Mouse (Mus musculus) forebrain, embryonic 16.5 days (tissue): ENCODE results near the gene Ifna7. TPM values are rescaled to one million over a fixed set of nuclear protein-coding genes. Genes with fewer than 3 reads are reported as not detected.
"Not testable (repeated sequence)": the region's sequence is repeated elsewhere in the genome, so short reads cannot be mapped to it uniquely, and the experiment has no call there.

ENCODE experiments used
- ATAC-seq: fragments of 200-750 bp; cut with Nextera tagmentation; 2 replicates; pipeline ENCODE4 v1.8.0; 2017; ENCODE audit warnings: mild to moderate bottlenecking, moderate library complexity
- H3K27ac ChIP-seq: fragments of 300-500 bp; sonication (generic); 2 replicates; pipeline ENCODE4 v1.5.1; 2014; ENCODE audit warnings: low read length, control low read depth
- H3K27me3 ChIP-seq: fragments of 300-500 bp; sonication (generic); replicated peaks from 2 replicates; pipeline ENCODE4 v1.6.1; 2014; ENCODE audit warnings: low read length; ENCODE audit not compliant: control insufficient read depth, insufficient read depth
- H3K36me3 ChIP-seq: fragments of 300-500 bp; sonication (generic); 2 replicates; pipeline ENCODE4 v1.6.1; 2014; ENCODE audit not compliant: control insufficient read depth, insufficient read depth
- H3K4me1 ChIP-seq: fragments of 300-500 bp; sonication (generic); replicated peaks from 2 replicates; pipeline ENCODE4 v1.6.1; 2014; ENCODE audit warnings: low read length; ENCODE audit not compliant: control insufficient read depth, insufficient read depth
- H3K4me2 ChIP-seq: fragments of 300-500 bp; sonication (generic); 2 replicates; pipeline ENCODE4 v1.6.1; 2014; ENCODE audit warnings: mild to moderate bottlenecking, low read length, control low read depth
- H3K4me3 ChIP-seq: fragments of 300-500 bp; sonication (generic); replicated peaks from 2 replicates; pipeline ENCODE4 v1.5.1; 2014; ENCODE audit warnings: mild to moderate bottlenecking, low read length, control low read depth
- H3K9ac ChIP-seq: fragments of 300-500 bp; sonication (generic); replicated peaks from 2 replicates; pipeline ENCODE4 v1.6.1; 2014; ENCODE audit warnings: low read depth, low read length, control low read depth
- H3K9me3 ChIP-seq: fragments of 300-500 bp; sonication (generic); 2 replicates; pipeline ENCODE4 v1.6.1; 2016; ENCODE audit warnings: low read length; ENCODE audit not compliant: control insufficient read depth
- WGBS: fragments of 180-500 bp; shearing (Covaris S2); extraction: QIAGEN DNeasy Blood & Tissue Kit; methylation state at CpG from one replicate; pipeline ENCODE4 v1.1.7; 2014; 5-methylcytosine and 5-hydroxymethylcytosine counted together
- polyA plus RNA-seq: library from polyadenylated mRNA; unstranded; fragments of >200 nt; fragmentation: Nextera tagmentation; extraction: Ambion mirVana; gene quantifications from 2 replicates; pipeline ENCODE4 v1.2.1, GENCODE M21; 2015

The Ifna7 gene
- polyA plus RNA-seq: not detected in 2 replicates

- Histone ChIP-seq H3K27ac (no peak within 1 kb of the TSS), H3K4me2 (no peak within 1 kb of the TSS), H3K9ac (no peak within 1 kb of the TSS), H3K4me3 (no peak within 1 kb of the TSS), H3K27me3 (no peaks in the 10 kb centered on the region), H3K4me1 (no peaks in the 10 kb centered on the region), H3K36me3 (no peaks in the 10 kb centered on the region), H3K9me3 (no peaks in the 10 kb centered on the region)
- no peak for ATAC-seq
- 73% methylated on average over 3 of the region's 3 CpGs for WGBS
These were observed at the start of gene Ifna7 for GRCm38 (mm10) chr4:88815928-88816327. Gene Ifna7 (plus strand): TSS chr4:88816228.

- H3K27ac ChIP-seq, ATAC-seq, H3K4me1 ChIP-seq, H3K9ac ChIP-seq, H3K9me3 ChIP-seq, H3K27me3 ChIP-seq, H3K4me3 ChIP-seq, H3K36me3 ChIP-seq, H3K4me2 ChIP-seq: not testable (repeated sequence)
- WGBS: no CpG with 5 or more reads among the region's 32 CpGs
These were observed 42.5 kb upstream of the Ifna7 start, which contains the start of gene Gm13290 for GRCm38 (mm10) chr4:88773534-88773933. Gene Gm13290 (plus strand): TSS chr4:88773834.

- ATAC-seq, H3K4me2 ChIP-seq: not testable (repeated sequence)
- no CpG with 5 or more reads among the region's 29 CpGs for WGBS
These were observed 39.4 kb upstream of the Ifna7 start, which contains the start of gene Gm13289 for GRCm38 (mm10) chr4:88776622-88777021. Gene Gm13289 (plus strand): TSS chr4:88776922.

GRCm38 (mm10) chr4:88779550-88779949 lies 36.5 kb upstream of the Ifna7 start, which contains the start of gene Gm13272:
Gene Gm13272 (plus strand): TSS chr4:88779850.
- not testable (repeated sequence) for H3K36me3 ChIP-seq, H3K27me3 ChIP-seq, ATAC-seq, H3K4me3 ChIP-seq, H3K9ac ChIP-seq, H3K4me1 ChIP-seq, H3K4me2 ChIP-seq, H3K27ac ChIP-seq, H3K9me3 ChIP-seq
- no CpG with 5 or more reads among the region's 29 CpGs for WGBS

More at GRCm38 (mm10) chr4:88776622-88777021, 39.4 kb upstream of the Ifna7 start, which contains the start of gene Gm13289:
- not testable (repeated sequence) for H3K4me1 ChIP-seq, H3K36me3 ChIP-seq, H3K9ac ChIP-seq, H3K9me3 ChIP-seq, H3K4me3 ChIP-seq, H3K27ac ChIP-seq, H3K27me3 ChIP-seq

GRCm38 (mm10) chr4:88780320-88780719 lies 35.7 kb upstream of the Ifna7 start:
- H3K4me3 ChIP-seq, H3K27me3 ChIP-seq, H3K9ac ChIP-seq, H3K36me3 ChIP-seq, H3K4me2 ChIP-seq, H3K9me3 ChIP-seq, ATAC-seq, H3K27ac ChIP-seq, H3K4me1 ChIP-seq: not testable (repeated sequence)
- 52% methylated on average over 14 of the region's 18 CpGs for WGBS

- H3K4me3 ChIP-seq, H3K9ac ChIP-seq, H3K27ac ChIP-seq, ATAC-seq, H3K9me3 ChIP-seq, H3K27me3 ChIP-seq, H3K4me1 ChIP-seq, H3K36me3 ChIP-seq: not testable (repeated sequence)
- peak within 1 kb of the TSS; percentile 39; the same call in 1 of the 2 replicates for H3K4me2 ChIP-seq
- 36% methylated on average over 3 of the region's 7 CpGs for WGBS
These were observed 34.2 kb upstream of the Ifna7 start, which contains the start of gene Ifnz for GRCm38 (mm10) chr4:88781831-88782230. Gene Ifnz (plus strand): TSS chr4:88782131.

- not testable (repeated sequence) for H3K4me3 ChIP-seq, ATAC-seq, H3K27me3 ChIP-seq, H3K9me3 ChIP-seq, H3K27ac ChIP-seq, H3K36me3 ChIP-seq, H3K4me1 ChIP-seq, H3K9ac ChIP-seq
- peak overlapping the region; percentile 39; the same call in 1 of the 2 replicates for H3K4me2 ChIP-seq
- 2% methylated on average over 9 of the region's 31 CpGs for WGBS
These were observed 33.7 kb upstream of the Ifna7 start for GRCm38 (mm10) chr4:88782335-88782734.

- ATAC-seq, H3K27ac ChIP-seq, H3K4me3 ChIP-seq, H3K4me1 ChIP-seq, H3K27me3 ChIP-seq, H3K4me2 ChIP-seq, H3K9me3 ChIP-seq, H3K36me3 ChIP-seq, H3K9ac ChIP-seq: not testable (repeated sequence)
- no CpG with 5 or more reads among the region's 27 CpGs for WGBS
These were observed 30.6 kb upstream of the Ifna7 start, which contains the start of gene Gm13276 for GRCm38 (mm10) chr4:88785409-88785808. Gene Gm13276 (plus strand): TSS chr4:88785709.

GRCm38 (mm10) chr4:88788402-88788801 lies 27.6 kb upstream of the Ifna7 start, which contains the start of gene Gm13277:
Gene Gm13277 (plus strand): TSS chr4:88788632.
- not testable (repeated sequence) for H3K4me2 ChIP-seq, H3K9ac ChIP-seq, H3K4me1 ChIP-seq, H3K27me3 ChIP-seq, H3K9me3 ChIP-seq, H3K27ac ChIP-seq, H3K36me3 ChIP-seq, ATAC-seq, H3K4me3 ChIP-seq
- whole genome bisulfite sequencing: 0% methylated on average over 1 of the region's 28 CpGs

GRCm38 (mm10) chr4:88791250-88791649 lies 24.8 kb upstream of the Ifna7 start, which contains the start of gene Gm13278:
Gene Gm13278 (plus strand): TSS chr4:88791550.
- not testable (repeated sequence) for H3K4me1 ChIP-seq, ATAC-seq, H3K36me3 ChIP-seq, H3K4me3 ChIP-seq, H3K4me2 ChIP-seq, H3K27ac ChIP-seq, H3K9ac ChIP-seq, H3K27me3 ChIP-seq, H3K9me3 ChIP-seq
- WGBS: no CpG with 5 or more reads among the region's 28 CpGs
